Mouse (Mus musculus) retina, postnatal 7 days (tissue): Measurements from ENCODE around the gene Dcaf4.
A peak's percentile ranks its signal among the peaks of the same experiment; 100 is the strongest.

Experiments used
- DNase-seq: peaks from one replicate; pipeline ENCODE4 v3.0.0-alpha.2; 2012; ENCODE audit warnings: low read depth, low spot score

Dcaf4 gene

GRCm38 (mm10) chr12:83520311-83520890 is at the start of gene Dcaf4:
TSS of gene Dcaf4 (plus strand) at chr12:83520466.
- DNase-seq = peak; percentile 90

GRCm38 (mm10) chr12:83471760-83472159 is 48.5 kb upstream of the Dcaf4 start:
- DNase-seq = no peak

DNA sequence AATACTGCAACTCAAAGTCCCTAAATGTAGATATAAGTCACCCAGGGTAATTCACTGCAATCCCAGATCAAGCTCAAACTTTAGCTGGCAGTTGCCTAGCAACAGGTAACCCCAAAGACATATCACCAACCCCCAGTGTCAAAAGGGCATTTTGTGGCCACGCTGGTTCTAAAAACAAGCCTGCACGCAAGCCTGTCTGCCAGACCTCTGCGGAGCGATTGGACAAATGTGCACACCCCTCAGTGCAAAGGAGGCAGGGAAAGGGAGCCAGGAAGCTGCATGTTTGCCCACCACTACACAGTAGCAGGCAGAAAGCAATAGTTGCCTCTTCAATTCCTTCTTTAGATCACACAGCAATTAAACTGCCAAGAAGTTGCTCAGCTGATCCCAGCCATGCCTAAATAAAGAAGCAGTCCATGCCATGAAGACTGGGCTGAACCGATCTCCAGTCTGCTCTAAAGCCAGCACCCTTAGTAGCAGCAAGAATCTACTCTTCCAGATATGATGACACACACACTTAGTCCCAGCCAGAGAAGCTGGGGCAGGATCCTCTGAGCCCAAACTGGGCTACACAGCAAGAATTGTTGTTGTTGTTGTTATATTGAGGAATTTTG is 46.2 kb upstream of the Dcaf4 start:
- DNase-seq = no peak

DNA sequence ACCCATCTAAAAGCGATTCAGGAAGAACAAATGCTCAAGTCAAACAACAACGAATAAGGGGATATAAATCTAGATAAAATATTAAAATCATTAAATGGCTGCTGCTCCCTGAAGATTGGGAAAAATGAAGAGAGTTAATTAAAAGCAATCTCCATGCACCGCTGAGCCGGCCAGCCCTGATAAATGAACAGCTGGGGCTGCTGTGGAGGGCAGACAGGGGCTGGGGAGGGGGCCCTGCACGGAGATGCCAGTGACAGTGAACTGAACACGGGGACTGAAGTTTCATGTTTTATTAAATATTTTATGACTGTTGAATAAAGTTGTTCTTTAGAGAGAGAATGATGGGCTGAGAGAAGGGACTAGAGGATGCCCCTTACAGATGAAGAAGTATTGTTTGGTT is 44.8 kb upstream of the Dcaf4 start:
- DNase-seq = no peak

- no peak for DNase-seq
Measured at GRCm38 (mm10) chr12:83476277-83476676, 44.0 kb upstream of the Dcaf4 start.

GRCm38 (mm10) chr12:83479140-83479539 is 41.1 kb upstream of the Dcaf4 start:
- no peak for DNase-seq

GRCm38 (mm10) chr12:83479818-83480401 is 40.4 kb upstream of the Dcaf4 start:
- DNase-seq = no peak

DNA sequence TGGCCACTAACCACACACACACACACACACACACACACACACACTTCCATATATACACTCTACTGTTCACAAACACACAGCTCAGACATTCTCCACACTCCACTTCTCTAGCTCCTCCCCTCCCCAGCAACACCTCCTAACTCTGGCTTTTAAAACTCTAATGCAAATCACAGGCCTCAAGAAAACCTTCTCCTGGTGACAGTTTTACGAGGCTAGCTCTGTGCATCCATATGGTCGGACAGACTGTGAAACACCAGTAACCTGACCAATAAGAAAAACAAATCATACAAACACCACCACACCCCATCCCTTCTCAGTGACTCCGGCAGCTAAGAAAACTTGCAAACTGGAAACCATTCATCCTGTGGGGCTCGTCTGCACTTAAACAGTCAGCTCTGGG is 38.8 kb upstream of the Dcaf4 start:
- no peak for DNase-seq

GRCm38 (mm10) chr12:83483653-83484052 is 36.6 kb upstream of the Dcaf4 start:
- no peak for DNase-seq

GRCm38 (mm10) chr12:83484855-83485745 is 35.2 kb upstream of the Dcaf4 start:
- no peak for DNase-seq

GRCm38 (mm10) chr12:83485911-83486670 is 34.2 kb upstream of the Dcaf4 start:
- DNase-seq = no peak

DNA sequence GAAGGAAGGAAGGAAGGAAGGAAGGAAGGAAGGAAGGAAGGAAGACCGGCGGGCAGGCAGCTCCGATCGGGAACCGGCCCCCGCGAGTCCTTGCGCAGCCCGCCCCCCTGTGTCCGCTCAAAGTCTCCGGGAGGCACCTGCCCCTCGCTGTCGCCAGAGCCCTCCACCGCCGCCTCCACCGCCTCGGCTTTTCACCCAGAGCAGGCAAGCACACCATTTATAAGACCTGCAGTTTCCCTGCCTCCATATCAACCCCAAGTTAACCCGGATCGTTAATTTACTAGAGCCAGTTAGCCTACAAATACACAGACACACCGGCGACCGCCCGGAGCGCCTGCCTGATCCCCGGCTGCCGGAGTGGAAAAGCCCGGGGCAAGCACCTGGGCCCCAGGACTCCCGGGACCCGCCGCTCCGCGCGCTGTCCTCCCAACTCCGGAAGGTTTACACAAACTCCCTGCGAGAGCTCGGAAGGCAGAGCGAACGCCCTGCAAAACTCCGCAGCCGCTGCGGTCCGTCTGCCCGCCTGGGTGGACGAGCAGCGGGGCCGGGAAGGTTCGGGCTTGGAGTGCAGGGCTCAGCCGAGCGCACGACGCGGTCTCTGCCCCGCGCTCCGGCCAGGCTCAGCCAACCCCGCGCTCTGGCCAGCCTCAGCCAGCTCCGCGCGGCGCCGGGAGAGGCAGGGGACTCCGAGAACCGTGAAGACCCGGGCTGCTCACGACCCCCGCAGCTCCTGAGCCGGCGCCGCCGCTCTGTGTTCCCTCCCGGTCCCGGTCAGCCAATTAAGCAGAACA is 33.4 kb upstream of the Dcaf4 start:
- DNase-seq = no peak

DNA sequence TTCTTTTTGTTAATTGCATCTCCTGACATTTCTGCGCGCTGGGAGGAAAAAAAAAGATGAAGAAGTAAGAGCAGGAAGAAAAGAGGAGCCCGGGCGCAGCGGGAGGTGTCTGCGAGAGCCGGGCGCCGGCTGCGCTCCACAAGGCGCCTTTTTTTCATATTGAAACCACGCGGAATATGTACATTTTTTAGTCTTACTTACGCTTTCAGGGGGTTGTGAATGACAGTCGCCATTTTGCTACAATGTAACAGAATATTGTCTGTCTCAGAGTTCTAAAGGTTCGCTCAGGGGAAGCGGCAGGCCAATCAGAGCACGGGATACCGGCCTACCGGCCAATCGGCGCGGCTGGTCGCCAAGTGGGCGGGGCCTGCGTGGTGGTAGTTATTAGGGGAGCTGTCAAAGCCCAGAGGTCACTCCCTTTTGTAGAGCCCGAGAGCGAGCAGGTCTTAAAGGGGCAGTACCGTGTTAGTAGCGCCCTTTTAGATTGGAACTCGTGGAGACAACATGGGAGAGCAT is 32.7 kb upstream of the Dcaf4 start, which contains the start of gene Dpf3:
Gene Dpf3, minus strand, starts transcription at position 241 of the 516 bp plus-strand sequence.
- peak; percentile 90 for DNase-seq

DNA sequence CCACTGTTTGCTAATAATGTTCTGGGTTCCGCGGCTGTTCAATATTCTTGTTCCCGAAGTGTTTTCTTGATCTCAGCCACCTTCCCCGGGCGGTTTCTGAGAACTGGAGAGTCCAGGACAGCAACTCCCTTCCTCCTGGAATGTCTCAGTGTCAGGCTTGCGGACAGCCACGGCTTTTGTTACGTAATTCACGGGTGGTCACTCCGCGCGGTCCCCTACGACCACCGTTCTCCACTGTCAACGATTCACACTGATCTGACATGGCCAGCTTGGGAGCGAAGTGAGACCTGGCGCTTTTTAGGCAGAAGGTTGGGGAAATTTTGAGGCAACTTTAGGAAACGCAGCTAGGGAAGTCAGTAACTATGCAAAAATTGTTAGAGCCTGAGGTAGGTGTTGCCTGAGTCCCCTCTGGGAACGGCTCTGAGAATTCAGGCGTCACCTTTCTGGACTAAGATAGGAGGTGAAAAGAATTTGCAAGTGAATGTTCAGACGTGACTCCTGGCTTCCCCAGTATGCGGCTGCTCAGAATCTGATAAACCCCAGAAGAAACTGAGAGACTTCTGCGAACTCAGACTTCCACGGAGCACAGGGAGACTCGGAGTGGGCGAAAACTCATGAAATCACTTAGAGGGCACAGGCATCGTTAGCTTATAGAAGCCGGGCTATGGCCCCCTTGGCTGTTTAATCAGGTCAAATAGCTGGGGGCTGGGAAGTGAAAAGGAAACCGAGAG is 31.9 kb upstream of the Dcaf4 start:
- no peak for DNase-seq

- DNase-seq = no peak
Measured at GRCm38 (mm10) chr12:83489748-83490147, 30.5 kb upstream of the Dcaf4 start.

- no peak for DNase-seq
Measured at GRCm38 (mm10) chr12:83491609-83492008, 28.7 kb upstream of the Dcaf4 start.

DNA sequence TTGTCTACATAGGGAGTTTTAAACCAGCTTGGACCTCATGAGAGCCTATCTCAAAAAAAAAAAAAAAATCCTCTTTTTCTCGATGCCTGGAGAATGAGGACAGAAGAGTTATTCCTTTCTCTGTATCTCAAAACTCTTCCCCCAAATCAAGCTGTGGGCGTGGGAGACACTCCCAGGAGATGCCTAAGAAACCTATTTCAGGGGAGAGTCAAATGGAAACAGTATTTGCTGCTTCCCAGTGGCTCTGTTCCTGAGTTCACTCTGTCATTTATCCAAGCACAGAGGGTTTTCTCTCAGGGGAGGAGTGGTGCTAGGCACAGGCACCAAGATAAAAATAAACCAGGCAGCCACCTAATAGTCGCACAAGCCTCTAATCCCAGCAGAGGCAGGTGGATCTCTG is 27.5 kb upstream of the Dcaf4 start:
- no peak for DNase-seq

- no peak for DNase-seq
Measured at GRCm38 (mm10) chr12:83494196-83494595, 26.1 kb upstream of the Dcaf4 start.

GRCm38 (mm10) chr12:83495248-83495960 is 24.9 kb upstream of the Dcaf4 start:
- no peak for DNase-seq
